Mouse (Mus musculus) gastrocnemius, adult 2 months (tissue): Measurements from ENCODE around the gene Lars2. TPM values are rescaled to one million over a fixed set of nuclear protein-coding genes. Genes with fewer than 3 reads are reported as not detected.
"Not testable (repeated sequence)": the region's sequence is repeated elsewhere in the genome, so short reads cannot be mapped to it uniquely, and the experiment has no call there.

Experiments used
- DNase-seq: peaks from one replicate; pipeline ENCODE4 v3.0.0; 2022
- H3K27ac ChIP-seq: fragments of 200-600 bp; 2 replicates; pipeline ENCODE4 v1.8.1; 2022; ENCODE audit warnings: mild to moderate bottlenecking
- H3K4me3 ChIP-seq: fragments of 200-600 bp; 2 replicates; pipeline ENCODE4 v1.8.1; 2022; ENCODE audit warnings: mild to moderate bottlenecking, moderate library complexity
- CTCF ChIP-seq: fragments of 200-600 bp; IDR thresholded peaks from 2 replicates; pipeline ENCODE4 v1.8.1; 2022; ENCODE audit warnings: antibody characterized with exemption, mild to moderate bottlenecking, moderate library complexity
- intact Hi-C: fragments of 180-260 bp; cut with DNase I; formaldehyde crosslinking; loops from one replicate; pipeline ENCODE4 v1.15.1; 2025
- total RNA-seq, 2 experiments: library from RNA; stranded (reverse); gene quantifications; 2 replicates each; pipeline ENCODE4 v1.2.3; 2021

The Lars2 gene
- total RNA-seq, 2 experiments from 2014 or later = 22.9 to 24.3 TPM

GRCm38 (mm10) chr9:123403031-123403430 is 36.3 kb downstream of the Lars2 start:
- intact Hi-C loops = no loop called here
- no peak for DNase-seq
- TF ChIP-seq CTCF = no peak
- H3K27ac ChIP-seq = no peak overlapping the region
- no peak overlapping the region for H3K4me3 ChIP-seq

GRCm38 (mm10) chr9:123405231-123405630 is 38.5 kb downstream of the Lars2 start:
- Histone ChIP-seq H3K27ac (no peak overlapping the region), H3K4me3 (no peak overlapping the region)
- intact Hi-C loops = no loop called here
- no peak for DNase-seq
- TF ChIP-seq CTCF = no peak

DNA sequence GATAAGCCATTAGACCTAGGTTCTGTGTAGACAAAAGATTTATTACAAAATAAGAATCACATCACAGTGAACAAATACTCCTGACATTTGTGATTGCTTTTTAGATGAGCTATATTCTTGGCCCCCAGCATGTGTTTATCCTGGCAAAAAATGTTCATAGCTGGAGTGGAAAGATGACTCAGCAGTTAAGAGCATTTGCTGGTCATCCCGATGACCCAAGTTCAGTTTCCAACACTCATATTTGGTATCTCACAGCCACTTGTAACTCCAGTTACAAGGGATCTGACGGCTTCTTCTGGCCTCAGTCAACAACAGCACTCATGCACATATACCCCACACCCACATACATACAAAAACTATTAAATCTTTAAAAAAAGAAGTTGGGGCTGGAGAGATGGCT is 42.0 kb downstream of the Lars2 start:
- H3K4me3 ChIP-seq = no peak overlapping the region

GRCm38 (mm10) chr9:123429863-123430262 is 63.1 kb downstream of the Lars2 start:
- DNase-seq = no peak
- intact Hi-C loops = no loop called here
- no peak overlapping the region for H3K27ac ChIP-seq
- TF ChIP-seq CTCF = no peak
- H3K4me3 ChIP-seq = no peak overlapping the region

More for the DNA sequence above, 42.0 kb downstream of the Lars2 start:
- TF ChIP-seq CTCF = no peak
- H3K27ac ChIP-seq = no peak overlapping the region
- no peak for DNase-seq
- intact Hi-C loops = no loop called here

DNA sequence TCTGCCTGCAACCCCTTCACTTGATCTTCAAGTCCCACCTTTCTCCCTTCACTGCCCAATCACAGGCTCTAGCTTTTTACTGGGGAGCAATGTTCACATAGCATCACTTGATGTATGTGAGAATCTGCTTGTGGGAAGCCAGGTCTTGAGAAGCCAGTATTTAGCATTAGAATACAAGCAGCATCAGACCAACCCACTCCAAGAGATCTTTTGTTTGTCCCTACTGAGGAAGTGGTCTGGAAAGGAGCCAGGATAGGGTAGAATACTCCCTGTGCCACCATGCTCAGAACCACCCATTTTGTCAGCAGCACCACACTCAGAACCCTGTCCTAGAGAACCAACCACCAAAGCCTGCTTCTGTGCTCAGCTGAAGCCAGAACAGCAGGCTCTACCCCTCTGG is 64.2 kb downstream of the Lars2 start:
- TF ChIP-seq CTCF = no peak
- intact Hi-C loops = no loop called here
- no peak for DNase-seq
- no peak overlapping the region for H3K4me3 ChIP-seq
- no peak overlapping the region for H3K27ac ChIP-seq

DNA sequence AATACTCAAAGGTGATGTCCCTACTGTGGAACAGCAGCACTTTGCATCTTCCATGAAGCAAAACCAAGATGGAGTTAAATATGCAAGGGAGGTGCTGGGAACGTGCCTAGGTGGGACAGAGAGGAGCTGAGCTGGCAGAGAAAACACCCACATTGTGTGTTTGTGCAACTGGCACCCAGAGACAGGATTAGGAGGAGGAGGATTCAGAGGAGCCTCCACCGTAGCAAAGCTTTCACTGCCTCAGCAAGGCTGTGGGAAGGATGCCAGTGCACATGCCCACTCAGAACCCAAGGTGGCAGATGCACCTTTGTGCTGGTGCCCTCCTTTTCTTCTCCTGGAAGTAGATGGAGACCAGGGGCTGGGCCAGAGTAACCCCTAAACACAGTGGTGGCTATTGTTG is 71.5 kb downstream of the Lars2 start:
- intact Hi-C loops = no loop called here
- Histone ChIP-seq H3K4me3 (no peak overlapping the region), H3K27ac (no peak overlapping the region)
- no peak for DNase-seq
- no peak for TF ChIP-seq CTCF

GRCm38 (mm10) chr9:123440230-123441058 is 73.7 kb downstream of the Lars2 start:
- Histone ChIP-seq H3K4me3 (no peak overlapping the region), H3K27ac (peak overlapping the region; percentile 63)
- peak; percentile 66 for DNase-seq
- TF ChIP-seq CTCF = peak; percentile 46
- intact Hi-C loops = loop anchor here (2.0 kb wide), 1 partner anchor 182 kb away; no protein-coding TSS in a partner anchor

- peak; percentile 31; the same call in 1 of the 2 replicates for TF ChIP-seq CTCF
- H3K27ac ChIP-seq, H3K4me3 ChIP-seq, intact Hi-C loops, DNase-seq: not testable (repeated sequence)
Measured at GRCm38 (mm10) chr9:123447101-123447500, 80.4 kb downstream of the Lars2 start.

- DNase-seq = no peak
- Histone ChIP-seq H3K4me3 (no peak overlapping the region), H3K27ac (no peak overlapping the region)
- TF ChIP-seq CTCF = no peak
- intact Hi-C loops = no loop called here
Measured at GRCm38 (mm10) chr9:123448594-123448993, 81.9 kb downstream of the Lars2 start.

- peak; percentile 97 for TF ChIP-seq CTCF
- DNase-seq = peak; percentile 54
- intact Hi-C loops = loop anchor here (1.0 kb wide), 2 partner anchors 54 to 75 kb away; no protein-coding TSS in a partner anchor
- H3K27ac ChIP-seq = no peak overlapping the region
- no peak overlapping the region for H3K4me3 ChIP-seq
Measured at GRCm38 (mm10) chr9:123450174-123450573, 83.4 kb downstream of the Lars2 start.

DNA sequence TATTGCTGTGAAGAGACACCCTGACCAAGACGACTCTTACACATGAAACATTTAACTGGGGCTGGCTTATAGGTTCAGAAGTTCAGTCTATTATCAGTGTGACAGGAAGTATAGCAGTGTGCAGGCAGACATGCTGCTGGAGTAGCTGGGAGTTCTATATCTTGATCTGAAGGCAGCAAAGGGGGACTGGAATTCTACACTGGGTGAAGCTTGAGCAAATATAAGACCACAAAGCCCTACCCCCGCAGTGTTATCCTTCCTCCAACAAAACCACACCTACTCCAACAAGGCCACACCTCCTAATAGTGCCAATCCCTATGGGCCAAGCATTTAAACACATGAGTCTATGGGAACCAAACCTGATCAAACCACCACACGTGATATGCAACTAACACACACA is 85.0 kb downstream of the Lars2 start:
- Histone ChIP-seq H3K4me3 (no peak overlapping the region), H3K27ac (no peak overlapping the region)
- intact Hi-C loops = no loop called here
- DNase-seq = no peak
- no peak for TF ChIP-seq CTCF

DNA sequence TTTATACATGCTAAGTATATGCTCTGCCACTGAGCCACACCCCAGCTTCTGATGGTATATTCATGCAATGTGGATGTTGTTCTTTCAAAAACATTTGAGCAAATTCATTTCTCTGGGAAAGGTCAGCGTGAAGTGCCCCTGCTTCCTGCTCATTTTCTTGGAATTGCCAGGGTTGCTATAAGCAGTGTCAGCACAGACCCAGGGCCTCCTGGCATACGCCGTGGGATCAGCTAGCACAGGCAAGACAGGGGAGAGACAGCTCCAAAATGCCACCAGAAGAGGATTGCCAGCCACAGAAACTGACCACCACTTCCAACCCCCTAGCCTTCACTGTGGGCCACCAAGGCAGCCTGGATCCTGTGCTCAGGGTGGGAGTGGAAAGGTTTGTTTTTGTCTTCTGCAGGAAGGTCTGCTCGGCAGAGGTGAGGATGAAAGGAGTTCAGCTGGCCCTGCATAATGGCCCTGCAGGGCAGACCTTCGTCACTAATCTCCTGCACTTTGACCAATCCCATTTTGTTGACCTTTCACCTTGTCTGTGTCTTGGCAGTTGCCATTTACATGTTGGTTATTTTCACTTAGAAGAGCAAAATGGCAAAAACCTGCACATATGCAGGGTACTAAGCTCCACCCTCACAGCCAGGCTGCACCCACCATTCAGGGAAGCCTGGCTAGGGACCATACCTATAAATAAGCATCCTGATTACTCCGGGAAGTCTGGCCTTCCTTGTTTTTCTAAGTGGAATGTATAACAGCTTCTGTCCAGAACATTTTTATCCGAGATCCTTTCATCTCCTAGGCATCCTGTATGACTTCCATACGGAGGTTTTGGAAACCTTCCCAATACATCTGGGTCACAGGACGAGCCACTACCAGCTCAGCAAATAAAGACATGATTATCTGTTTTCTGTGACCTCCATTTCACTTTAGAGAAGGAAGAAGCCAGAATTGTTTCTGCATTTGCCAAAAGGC is 90.2 kb downstream of the Lars2 start:
- no peak for TF ChIP-seq CTCF
- intact Hi-C loops = no loop called here
- DNase-seq = no peak
- Histone ChIP-seq H3K27ac (peak overlapping the region; percentile 51), H3K4me3 (no peak overlapping the region)

DNA sequence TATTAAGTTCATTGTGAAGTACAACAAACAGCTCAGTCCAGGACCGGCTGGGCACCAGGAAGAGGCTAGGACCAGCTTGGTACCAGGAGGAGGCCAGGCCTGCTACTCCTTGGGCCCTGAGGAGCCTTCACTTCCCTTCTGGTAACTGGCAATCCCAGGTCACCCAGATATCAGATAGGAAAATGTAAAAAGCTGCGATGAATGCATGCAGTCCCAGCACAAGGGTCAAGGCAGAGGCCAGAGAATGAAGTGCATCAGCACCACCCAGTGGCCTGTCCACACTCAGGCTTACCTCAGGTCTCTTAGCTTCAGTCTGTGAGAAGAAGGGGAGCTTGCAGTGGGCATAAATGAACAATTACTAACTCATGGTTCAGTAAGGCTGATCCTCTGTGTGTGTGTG is 90.9 kb downstream of the Lars2 start:
- DNase-seq = peak; percentile 55
- intact Hi-C loops = no loop called here

More for the DNA sequence above, 90.9 kb downstream of the Lars2 start:
- H3K4me3 ChIP-seq = no peak overlapping the region
- TF ChIP-seq CTCF = peak; percentile 61
- peak overlapping the region; percentile 51 for H3K27ac ChIP-seq
